Mouse (Mus musculus) granulocyte monocyte progenitor cell, adult 5-6 weeks (primary cell): ENCODE measurements around the gene Nxpe5. TPM values are rescaled to one million over a fixed set of nuclear protein-coding genes. Genes with fewer than 3 reads are reported as not detected.

Experiments used
- ATAC-seq: replicated peaks from 2 replicates; pipeline ENCODE4 v1.8.0; 2016; ENCODE audit warnings: mild to moderate bottlenecking, moderate TSS enrichment, inconsistent platforms; ENCODE audit not compliant: poor library complexity, severe bottlenecking
- total RNA-seq, 2 experiments: library from RNA; stranded (forward) in 1 of 2; stranded (reverse) in 1 of 2; fragments of 200-712, 200-1000 nt in 1 of 2; fragments of >200 nt in 1 of 2; fragmentation: Nextera tagmentation in 1 of 2; gene quantifications; 2 replicates each; pipeline ENCODE4 v1.2.3; 2014 to 2017

Gene Nxpe5
- total RNA-seq, 2 experiments from 2014 or later = 1.8 to 2.3 TPM

GRCm38 (mm10) chr5:138241511-138241910, 15.8 kb downstream of the Nxpe5 start:
- ATAC-seq = no peak

- no peak for ATAC-seq
Measured at GRCm38 (mm10) chr5:138251144-138251543, 25.4 kb downstream of the Nxpe5 start.

- no peak for ATAC-seq
Measured at GRCm38 (mm10) chr5:138253061-138253460, 27.4 kb downstream of the Nxpe5 start.

GRCm38 (mm10) chr5:138255353-138256093, 29.8 kb downstream of the Nxpe5 start, which contains the start of gene Lamtor4:
Gene Lamtor4, plus strand, starts transcription at chr5:138255482.
- peak; percentile 73 for ATAC-seq

- ATAC-seq = no peak
Measured at GRCm38 (mm10) chr5:138256094-138256467, 30.4 kb downstream of the Nxpe5 start.

GRCm38 (mm10) chr5:138256966-138257584, 31.4 kb downstream of the Nxpe5 start:
- ATAC-seq = peak; percentile 64

GRCm38 (mm10) chr5:138257585-138257978, 31.9 kb downstream of the Nxpe5 start:
- ATAC-seq = no peak

- ATAC-seq = no peak
Measured at GRCm38 (mm10) chr5:138258078-138258477, 32.4 kb downstream of the Nxpe5 start.

- ATAC-seq = peak; percentile 6; the same call in 1 of the 2 replicates
Measured at GRCm38 (mm10) chr5:138258542-138258941, 32.8 kb downstream of the Nxpe5 start.

- ATAC-seq = no peak
Measured at GRCm38 (mm10) chr5:138258993-138259392, 33.3 kb downstream of the Nxpe5 start.

GRCm38 (mm10) chr5:138260051-138260450, 34.4 kb downstream of the Nxpe5 start:
- no peak for ATAC-seq

- no peak for ATAC-seq
Measured at GRCm38 (mm10) chr5:138260834-138261233, 35.1 kb downstream of the Nxpe5 start.

GRCm38 (mm10) chr5:138262001-138262400, 36.3 kb downstream of the Nxpe5 start:
- peak; percentile 50 for ATAC-seq

- no peak for ATAC-seq
Measured at GRCm38 (mm10) chr5:138262582-138263240, 37.0 kb downstream of the Nxpe5 start.

- ATAC-seq = peak; percentile 74
Measured at GRCm38 (mm10) chr5:138263260-138264206, 37.8 kb downstream of the Nxpe5 start, which contains the start of gene BC037034. Gene BC037034, minus strand, starts transcription at chr5:138264033.

GRCm38 (mm10) chr5:138264207-138264578, 38.5 kb downstream of the Nxpe5 start:
- peak; percentile 18 for ATAC-seq

GRCm38 (mm10) chr5:138265712-138266111, 40.0 kb downstream of the Nxpe5 start:
- ATAC-seq = no peak

GRCm38 (mm10) chr5:138267114-138267513, 41.4 kb downstream of the Nxpe5 start:
- no peak for ATAC-seq

- ATAC-seq = no peak
Measured at GRCm38 (mm10) chr5:138268980-138269379, 43.3 kb downstream of the Nxpe5 start.

GRCm38 (mm10) chr5:138271232-138271631, 45.5 kb downstream of the Nxpe5 start:
- ATAC-seq = no peak
